Mouse (Mus musculus): ENCODE data around the gene Coro1c. TPM values are rescaled to one million over a fixed set of nuclear protein-coding genes. Genes with fewer than 3 reads are reported as not detected.

Coro1c gene
- polyA plus RNA-seq, 1 experiment from 2014 or later, result 130 TPM

DNA sequence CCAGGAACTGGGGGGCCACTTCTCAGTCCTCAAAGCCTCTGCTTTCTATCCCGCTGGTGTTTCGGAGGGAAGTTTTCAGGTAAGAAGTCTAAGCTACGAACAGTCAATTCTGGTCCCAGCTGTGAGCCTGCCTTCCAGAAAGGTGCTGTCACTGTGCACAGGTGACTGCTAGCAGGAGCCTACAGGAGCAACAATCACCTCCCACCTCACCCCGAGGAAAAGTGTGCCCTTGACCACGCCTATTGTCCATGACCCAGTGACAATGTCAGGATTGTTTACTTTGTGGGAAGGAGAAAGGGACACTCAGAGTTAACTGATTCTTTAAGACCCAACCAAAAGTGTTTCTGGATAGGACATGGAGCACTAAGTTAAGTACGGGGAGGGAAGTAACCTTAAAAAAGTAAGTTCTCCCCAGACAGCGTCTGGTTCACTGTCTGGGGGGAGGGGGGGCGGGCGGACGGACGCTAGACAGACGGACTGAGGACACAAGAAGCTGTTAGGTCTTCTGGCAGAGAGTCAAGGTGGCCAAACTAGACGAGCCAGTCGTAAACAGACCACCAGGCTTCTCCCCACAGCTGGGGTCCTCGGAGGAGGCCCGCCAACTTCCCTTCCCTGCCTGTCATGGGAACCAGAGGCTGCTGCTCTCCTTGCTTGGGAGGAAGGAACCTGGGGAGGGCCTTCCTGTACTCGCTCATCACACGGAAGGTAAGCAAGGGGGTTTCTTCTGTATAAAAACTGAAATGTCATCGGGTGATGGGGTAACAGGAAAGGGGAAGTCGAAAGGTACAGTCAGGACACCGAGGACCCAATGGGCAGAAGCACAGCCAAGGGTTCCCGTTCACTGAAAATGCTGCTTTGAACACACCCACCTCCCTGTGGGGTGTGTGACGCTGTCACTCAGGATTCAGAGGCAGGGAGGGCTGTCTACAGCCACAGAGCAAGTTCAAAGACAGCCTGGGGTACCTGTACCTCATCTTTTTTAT lies 67.0 kb downstream of the Coro1c start:
- H3K9ac ChIP-seq (replicated peaks; ENCODE audit: low read length), result no peak overlapping the region
- ATAC-seq (replicated peaks; ENCODE audit: insufficient number of reproducible peaks, low FRiP score, low TSS enrichment, low read depth) (no peak), DNase-seq (ENCODE audit: low spot score) (no peak)
- H3K4me3 ChIP-seq (ENCODE audit: low read depth, low read length), result no peak overlapping the region
- H3K4me2 ChIP-seq (ENCODE audit: low read depth, low read length), result no peak overlapping the region
- H3K9me3 ChIP-seq (replicated peaks; ENCODE audit: control insufficient read depth, low read length), result no peaks in the 10 kb centered on the region
- H3K4me1 ChIP-seq (ENCODE audit: control insufficient read depth, insufficient read depth, low read length), result no peaks in the 10 kb centered on the region
- 89% methylated on average over 23 of the region's 23 CpGs for WGBS
- H3K36me3 ChIP-seq (replicated peaks; ENCODE audit: control insufficient read depth, insufficient read depth, low read depth, low read length), result peaks cover 5% of the 10 kb centered on the region
- H3K27ac ChIP-seq (replicated peaks; ENCODE audit: low read depth, low read length), result no peak overlapping the region
- no peaks in the 10 kb centered on the region for H3K27me3 ChIP-seq (ENCODE audit: control insufficient read depth, insufficient read depth, low read length)

DNA sequence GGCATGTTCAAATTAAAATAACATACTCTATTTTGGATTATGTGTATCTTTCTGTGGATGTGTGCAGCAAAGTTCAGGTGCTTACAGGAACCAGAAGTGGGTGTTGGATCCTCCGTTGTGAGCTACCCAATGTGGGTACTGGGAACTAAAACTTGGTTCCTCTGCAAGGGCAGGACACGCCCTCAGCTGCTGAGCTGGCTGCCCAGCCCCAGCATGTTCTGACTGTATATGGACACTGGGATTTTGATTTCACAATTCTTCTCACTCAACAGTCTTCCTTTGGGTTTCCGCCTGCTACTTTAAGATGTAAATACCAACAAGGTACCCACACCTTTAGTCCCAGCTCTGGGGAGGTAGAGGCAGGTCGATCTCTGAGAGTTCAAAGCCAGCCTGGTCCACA lies 68.1 kb downstream of the Coro1c start:
- no peak overlapping the region for H3K4me3 ChIP-seq (ENCODE audit: low read depth, low read length)
- no peak overlapping the region for H3K9ac ChIP-seq (replicated peaks; ENCODE audit: low read length)
- no peaks in the 10 kb centered on the region for H3K27me3 ChIP-seq (ENCODE audit: control insufficient read depth, insufficient read depth, low read length)
- no peaks in the 10 kb centered on the region for H3K9me3 ChIP-seq (replicated peaks; ENCODE audit: control insufficient read depth, low read length)
- no peaks in the 10 kb centered on the region for H3K4me1 ChIP-seq (ENCODE audit: control insufficient read depth, insufficient read depth, low read length)
- no peak for DNase-seq (ENCODE audit: low spot score)
- WGBS, result 88% methylated on average over 4 of the region's 4 CpGs
- H3K36me3 ChIP-seq (replicated peaks; ENCODE audit: control insufficient read depth, insufficient read depth, low read depth, low read length), result peaks cover 5% of the 10 kb centered on the region; the same call in 1 of the 2 replicates
- H3K4me2 ChIP-seq (ENCODE audit: low read depth, low read length), result no peak overlapping the region
- no peak for ATAC-seq (replicated peaks; ENCODE audit: insufficient number of reproducible peaks, low FRiP score, low TSS enrichment, low read depth)
- H3K27ac ChIP-seq (replicated peaks; ENCODE audit: low read depth, low read length), result no peak overlapping the region

DNA sequence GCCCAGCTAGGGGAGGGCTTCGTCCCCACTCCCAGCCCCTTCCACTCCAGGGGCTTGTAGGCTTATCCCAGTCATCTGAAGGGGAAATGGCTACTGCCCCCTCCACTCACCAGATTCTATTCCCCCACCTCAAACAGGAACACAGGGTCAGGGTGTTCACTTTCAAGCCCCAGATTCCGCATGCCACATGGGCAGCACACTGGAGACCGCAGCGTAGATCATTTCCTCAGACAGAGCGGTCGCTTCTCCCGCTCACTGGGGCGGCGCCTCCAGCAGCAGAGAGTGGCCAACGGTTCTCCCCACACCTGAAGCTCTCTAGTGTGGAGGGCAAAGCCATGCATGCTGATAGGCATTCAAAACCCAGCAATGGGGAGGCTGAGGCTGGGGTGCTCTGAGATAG lies 71.6 kb downstream of the Coro1c start:
- ATAC-seq (replicated peaks; ENCODE audit: insufficient number of reproducible peaks, low FRiP score, low TSS enrichment, low read depth), result no peak
- WGBS, result 88% methylated on average over 10 of the region's 10 CpGs
- H3K36me3 ChIP-seq (replicated peaks; ENCODE audit: control insufficient read depth, insufficient read depth, low read depth, low read length), result no peaks in the 10 kb centered on the region

DNA sequence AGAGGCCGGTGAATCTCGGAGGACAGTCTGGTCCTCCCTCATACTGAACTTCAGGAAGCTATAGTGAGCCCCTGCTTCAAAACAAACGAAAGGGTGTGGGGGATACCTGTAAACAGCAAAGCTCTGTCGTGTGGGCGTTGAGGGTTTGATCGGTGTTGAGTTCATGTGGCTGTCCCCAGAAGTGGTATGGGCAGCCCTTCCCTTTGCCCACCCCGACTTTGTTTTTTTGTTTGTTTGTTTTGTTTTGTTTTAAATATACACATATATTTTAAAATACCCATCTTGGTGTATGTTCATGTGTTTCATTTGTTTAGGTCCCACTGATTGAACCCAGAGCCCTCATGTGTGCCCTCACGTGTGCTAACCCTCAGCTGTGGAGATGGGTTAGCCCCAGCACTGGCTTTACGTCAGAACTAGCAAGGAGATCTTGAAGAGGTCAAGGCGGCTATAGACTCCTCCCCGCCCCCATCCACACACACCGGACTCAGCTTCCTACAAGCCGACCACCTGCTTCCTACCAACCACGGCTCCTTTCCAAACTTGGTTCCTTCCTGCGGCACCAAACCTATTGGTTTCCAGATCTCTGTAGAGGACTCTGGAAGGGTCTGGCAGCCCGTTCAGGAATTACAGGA lies 75.1 kb downstream of the Coro1c start:
- Histone ChIP-seq H3K9ac (replicated peaks; ENCODE audit: low read length) (no peak overlapping the region), H3K4me2 (ENCODE audit: low read depth, low read length) (no peak overlapping the region), H3K27me3 (ENCODE audit: control insufficient read depth, insufficient read depth, low read length) (no peaks in the 10 kb centered on the region), H3K9me3 (replicated peaks; ENCODE audit: control insufficient read depth, low read length) (no peaks in the 10 kb centered on the region), H3K27ac (replicated peaks; ENCODE audit: low read depth, low read length) (no peak overlapping the region), H3K4me1 (ENCODE audit: control insufficient read depth, insufficient read depth, low read length) (no peaks in the 10 kb centered on the region), H3K36me3 (replicated peaks; ENCODE audit: control insufficient read depth, insufficient read depth, low read depth, low read length) (no peaks in the 10 kb centered on the region), H3K4me3 (ENCODE audit: low read depth, low read length) (no peak overlapping the region)
- ATAC-seq (replicated peaks; ENCODE audit: insufficient number of reproducible peaks, low FRiP score, low TSS enrichment, low read depth) (no peak), DNase-seq (ENCODE audit: low spot score) (no peak)
- WGBS, result 71% methylated on average over 16 of the region's 16 CpGs

More for the DNA sequence above, 71.6 kb downstream of the Coro1c start:
- H3K9me3 ChIP-seq (replicated peaks; ENCODE audit: control insufficient read depth, low read length), result no peaks in the 10 kb centered on the region
- H3K4me2 ChIP-seq (ENCODE audit: low read depth, low read length), result no peak overlapping the region
- H3K9ac ChIP-seq (replicated peaks; ENCODE audit: low read length), result no peak overlapping the region
- no peak for DNase-seq (ENCODE audit: low spot score)
- H3K4me3 ChIP-seq (ENCODE audit: low read depth, low read length), result no peak overlapping the region
- H3K27me3 ChIP-seq (ENCODE audit: control insufficient read depth, insufficient read depth, low read length), result no peaks in the 10 kb centered on the region
- H3K27ac ChIP-seq (replicated peaks; ENCODE audit: low read depth, low read length), result no peak overlapping the region
- no peaks in the 10 kb centered on the region for H3K4me1 ChIP-seq (ENCODE audit: control insufficient read depth, insufficient read depth, low read length)

DNA sequence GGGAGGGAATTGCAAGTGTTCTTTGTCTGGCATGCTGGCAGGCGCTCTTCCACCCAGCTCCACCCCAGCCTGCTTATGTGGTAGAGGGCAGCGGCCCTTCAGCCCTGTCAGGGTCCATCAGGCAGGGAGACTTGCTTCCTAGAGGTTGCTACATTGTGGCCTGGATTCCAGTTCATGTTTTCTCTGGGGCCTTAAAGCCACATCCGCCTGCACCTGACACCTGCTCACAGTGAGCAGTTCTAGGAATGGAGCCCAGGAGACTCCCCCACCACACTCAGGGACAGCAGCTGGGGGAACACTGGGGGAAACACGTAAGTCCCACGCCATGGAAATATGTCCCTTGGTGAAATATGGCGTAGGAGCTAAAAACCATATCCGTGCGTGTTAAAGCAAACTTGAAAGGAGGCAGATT lies 76.1 kb downstream of the Coro1c start, which contains the start of gene Selplg:
TSS of gene Selplg (minus strand) at position 155 of the 412 bp plus-strand sequence.
- no peak within 1 kb of the TSS for H3K27ac ChIP-seq (replicated peaks; ENCODE audit: low read depth, low read length)
- no peaks in the 10 kb centered on the region for H3K4me1 ChIP-seq (ENCODE audit: control insufficient read depth, insufficient read depth, low read length)
- DNase-seq (ENCODE audit: low spot score) (no peak), ATAC-seq (replicated peaks; ENCODE audit: insufficient number of reproducible peaks, low FRiP score, low TSS enrichment, low read depth) (no peak)
- no peaks in the 10 kb centered on the region for H3K27me3 ChIP-seq (ENCODE audit: control insufficient read depth, insufficient read depth, low read length)
- 41% methylated on average over 8 of the region's 8 CpGs for WGBS
- H3K9me3 ChIP-seq (replicated peaks; ENCODE audit: control insufficient read depth, low read length), result no peaks in the 10 kb centered on the region
- no peak within 1 kb of the TSS for H3K9ac ChIP-seq (replicated peaks; ENCODE audit: low read length)
- no peak within 1 kb of the TSS for H3K4me3 ChIP-seq (ENCODE audit: low read depth, low read length)
- H3K36me3 ChIP-seq (replicated peaks; ENCODE audit: control insufficient read depth, insufficient read depth, low read depth, low read length), result no peaks in the 10 kb centered on the region
- H3K4me2 ChIP-seq (ENCODE audit: low read depth, low read length), result no peak within 1 kb of the TSS

DNA sequence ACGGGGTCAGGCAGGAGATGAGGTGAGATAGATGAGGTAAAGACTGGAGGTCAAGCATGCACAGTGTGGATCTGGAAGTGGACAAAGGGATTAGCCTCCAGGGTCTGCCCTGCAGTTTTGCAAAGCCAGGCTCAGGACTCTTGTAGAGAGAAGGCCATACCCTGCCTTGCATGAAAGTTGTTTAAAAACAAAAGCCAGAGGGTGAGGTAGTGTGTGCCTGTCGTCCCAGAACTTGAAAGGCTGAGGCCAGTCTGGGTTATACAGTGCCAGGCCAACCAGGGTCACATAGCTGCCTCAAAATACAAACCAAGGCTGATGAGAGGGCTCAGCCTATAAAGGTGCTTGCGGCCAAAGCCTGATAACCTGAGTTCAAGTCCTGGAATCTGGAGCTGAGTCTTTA lies 76.8 kb downstream of the Coro1c start:
- no peaks in the 10 kb centered on the region for H3K36me3 ChIP-seq (replicated peaks; ENCODE audit: control insufficient read depth, insufficient read depth, low read depth, low read length)
- no peak overlapping the region for H3K4me3 ChIP-seq (ENCODE audit: low read depth, low read length)
- no peak overlapping the region for H3K27ac ChIP-seq (replicated peaks; ENCODE audit: low read depth, low read length)
- H3K4me1 ChIP-seq (ENCODE audit: control insufficient read depth, insufficient read depth, low read length), result no peaks in the 10 kb centered on the region
- H3K27me3 ChIP-seq (ENCODE audit: control insufficient read depth, insufficient read depth, low read length), result no peaks in the 10 kb centered on the region
- H3K9me3 ChIP-seq (replicated peaks; ENCODE audit: control insufficient read depth, low read length), result no peaks in the 10 kb centered on the region
- WGBS, result 66% methylated on average over 3 of the region's 3 CpGs
- H3K4me2 ChIP-seq (ENCODE audit: low read depth, low read length), result no peak overlapping the region
- ATAC-seq (replicated peaks; ENCODE audit: insufficient number of reproducible peaks, low FRiP score, low TSS enrichment, low read depth) (no peak), DNase-seq (ENCODE audit: low spot score) (no peak)
- no peak overlapping the region for H3K9ac ChIP-seq (replicated peaks; ENCODE audit: low read length)

DNA sequence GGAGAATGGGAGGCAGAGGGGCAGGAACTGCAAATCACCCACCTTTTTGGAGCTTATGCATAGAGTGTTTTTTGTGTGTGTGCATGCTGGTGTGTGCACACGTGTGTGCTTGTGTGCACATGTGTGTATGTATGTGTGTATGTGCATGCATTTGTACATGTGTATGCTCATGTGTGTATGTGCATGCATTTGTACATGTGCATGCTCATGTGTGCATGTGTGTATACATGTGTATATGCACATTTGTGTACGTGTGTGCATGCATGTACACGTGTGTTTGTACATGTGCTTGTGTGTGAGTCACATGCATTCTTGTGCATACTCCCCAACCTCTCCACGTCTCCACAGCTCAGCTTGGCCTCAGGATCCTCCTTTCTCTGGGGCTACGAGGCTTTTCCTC lies 77.8 kb downstream of the Coro1c start:
- H3K36me3 ChIP-seq (replicated peaks; ENCODE audit: control insufficient read depth, insufficient read depth, low read depth, low read length), result no peaks in the 10 kb centered on the region
- no peak for DNase-seq (ENCODE audit: low spot score)
- H3K4me2 ChIP-seq (ENCODE audit: low read depth, low read length), result no peak overlapping the region
- WGBS, result 84% methylated on average over 5 of the region's 5 CpGs
- ATAC-seq (replicated peaks; ENCODE audit: insufficient number of reproducible peaks, low FRiP score, low TSS enrichment, low read depth), result no peak
- no peak overlapping the region for H3K27ac ChIP-seq (replicated peaks; ENCODE audit: low read depth, low read length)
- no peak overlapping the region for H3K4me3 ChIP-seq (ENCODE audit: low read depth, low read length)
- H3K9ac ChIP-seq (replicated peaks; ENCODE audit: low read length), result no peak overlapping the region
- no peaks in the 10 kb centered on the region for H3K27me3 ChIP-seq (ENCODE audit: control insufficient read depth, insufficient read depth, low read length)
- H3K4me1 ChIP-seq (ENCODE audit: control insufficient read depth, insufficient read depth, low read length), result no peaks in the 10 kb centered on the region
- H3K9me3 ChIP-seq (replicated peaks; ENCODE audit: control insufficient read depth, low read length), result no peaks in the 10 kb centered on the region

DNA sequence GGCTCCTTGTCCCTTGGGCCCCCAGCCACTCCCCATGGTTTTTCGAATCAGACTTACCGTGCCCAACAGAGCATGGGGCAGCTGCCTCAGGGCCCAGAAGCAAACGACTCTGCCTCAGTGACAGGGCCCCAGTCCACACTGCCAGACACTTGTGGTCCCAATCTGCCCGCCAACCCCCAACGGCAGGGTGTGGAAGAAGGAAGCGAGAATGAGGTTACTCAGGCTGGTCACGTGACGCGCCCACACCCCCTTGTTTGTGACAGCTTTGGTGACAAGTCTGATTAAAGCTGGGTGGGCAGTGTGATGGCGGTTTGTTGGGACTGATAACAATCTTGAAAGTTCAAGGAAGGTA lies 78.3 kb downstream of the Coro1c start:
- Histone ChIP-seq H3K4me1 (ENCODE audit: control insufficient read depth, insufficient read depth, low read length) (no peaks in the 10 kb centered on the region), H3K9me3 (replicated peaks; ENCODE audit: control insufficient read depth, low read length) (no peaks in the 10 kb centered on the region), H3K4me3 (ENCODE audit: low read depth, low read length) (no peak overlapping the region), H3K27ac (replicated peaks; ENCODE audit: low read depth, low read length) (no peak overlapping the region; the same call in 1 of the 2 replicates), H3K9ac (replicated peaks; ENCODE audit: low read length) (no peak overlapping the region), H3K36me3 (replicated peaks; ENCODE audit: control insufficient read depth, insufficient read depth, low read depth, low read length) (no peaks in the 10 kb centered on the region), H3K4me2 (ENCODE audit: low read depth, low read length) (no peak overlapping the region), H3K27me3 (ENCODE audit: control insufficient read depth, insufficient read depth, low read length) (no peaks in the 10 kb centered on the region)
- ATAC-seq (replicated peaks; ENCODE audit: insufficient number of reproducible peaks, low FRiP score, low TSS enrichment, low read depth) (no peak), DNase-seq (ENCODE audit: low spot score) (no peak)
- 72% methylated on average over 10 of the region's 10 CpGs for WGBS
